Mouse (Mus musculus) midbrain, embryonic 13.5 days (tissue): ENCODE measurements around the gene Pitpnm1. TPM values are rescaled to one million over a fixed set of nuclear protein-coding genes. Genes with fewer than 3 reads are reported as not detected.

Experiments
- ATAC-seq: fragments of 200-750 bp; cut with Nextera tagmentation; 2 replicates; pipeline ENCODE4 v1.8.0; 2017; ENCODE audit warnings: mild to moderate bottlenecking, moderate TSS enrichment, moderate library complexity
- H3K27ac ChIP-seq: fragments of 300-500 bp; sonication (generic); 2 replicates; pipeline ENCODE4 v1.5.1; 2015; ENCODE audit warnings: inconsistent platforms, mild to moderate bottlenecking, moderate library complexity
- H3K27me3 ChIP-seq: fragments of 300-500 bp; sonication (generic); 2 replicates; pipeline ENCODE4 v1.6.1; 2015; ENCODE audit warnings: mild to moderate bottlenecking, inconsistent platforms
- H3K36me3 ChIP-seq: fragments of 300-500 bp; sonication (generic); 2 replicates; pipeline ENCODE4 v1.6.1; 2015; ENCODE audit warnings: mild to moderate bottlenecking, inconsistent platforms
- H3K4me1 ChIP-seq: fragments of 300-500 bp; sonication (generic); replicated peaks from 2 replicates; pipeline ENCODE4 v1.6.1; 2015; ENCODE audit warnings: inconsistent platforms
- H3K4me2 ChIP-seq: fragments of 300-500 bp; sonication (generic); replicated peaks from 2 replicates; pipeline ENCODE4 v1.6.1; 2015; ENCODE audit warnings: moderate library complexity, mild to moderate bottlenecking, inconsistent platforms
- H3K4me3 ChIP-seq: fragments of 300-500 bp; sonication (generic); replicated peaks from 2 replicates; pipeline ENCODE4 v1.5.1; 2015; ENCODE audit warnings: mild to moderate bottlenecking, inconsistent platforms
- H3K9ac ChIP-seq: fragments of 300-500 bp; sonication (generic); replicated peaks from 2 replicates; pipeline ENCODE4 v1.6.1; 2015; ENCODE audit warnings: mild to moderate bottlenecking, inconsistent platforms
- H3K9me3 ChIP-seq: fragments of 300-500 bp; sonication (generic); 2 replicates; pipeline ENCODE4 v1.6.1; 2016; ENCODE audit warnings: mild to moderate bottlenecking, inconsistent platforms
- WGBS: fragments of 180-500 bp; shearing (Covaris S2); methylation state at CpG from one replicate; pipeline ENCODE4 v1.1.7; 2015; 5-methylcytosine and 5-hydroxymethylcytosine counted together
- polyA plus RNA-seq: library from polyadenylated mRNA; unstranded; fragments of >200 nt; fragmentation: Nextera tagmentation; extraction: Ambion mirVana; gene quantifications from 2 replicates; pipeline ENCODE4 v1.2.1, GENCODE M21; 2015

Pitpnm1 gene
- polyA plus RNA-seq, 1 experiment from 2014 or later = 45.0 TPM

DNA sequence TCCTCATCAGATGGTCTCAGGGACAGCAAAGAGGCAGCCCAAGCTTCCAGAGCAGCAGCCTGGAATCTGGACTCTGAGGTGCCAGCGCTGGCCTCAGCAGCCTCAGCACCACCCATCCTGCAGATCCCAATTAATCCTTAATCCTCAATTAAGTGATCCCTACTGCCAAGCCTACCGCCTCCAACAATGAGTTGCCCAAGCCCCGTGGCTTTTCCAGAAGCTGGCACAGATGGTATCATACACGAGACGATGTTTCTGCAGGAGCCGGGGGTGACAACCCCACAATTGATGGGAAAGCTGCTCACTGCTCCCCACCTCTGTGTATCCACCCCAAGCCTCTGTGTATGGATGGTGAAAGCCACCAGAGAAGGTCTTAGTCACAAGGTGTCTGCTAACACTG, 10.7 kb upstream of the Pitpnm1 start:
- H3K27ac ChIP-seq = no peak overlapping the region
- 57% methylated on average over 6 of the region's 6 CpGs for WGBS
- no peaks in the 10 kb centered on the region for H3K4me1 ChIP-seq
- H3K4me3 ChIP-seq = no peak overlapping the region
- ATAC-seq = no peak
- peaks cover 7% of the 10 kb centered on the region; the same call in 1 of the 2 replicates for H3K27me3 ChIP-seq
- no peaks in the 10 kb centered on the region for H3K9me3 ChIP-seq
- no peaks in the 10 kb centered on the region for H3K36me3 ChIP-seq
- no peak overlapping the region for H3K9ac ChIP-seq
- H3K4me2 ChIP-seq = no peak overlapping the region

DNA sequence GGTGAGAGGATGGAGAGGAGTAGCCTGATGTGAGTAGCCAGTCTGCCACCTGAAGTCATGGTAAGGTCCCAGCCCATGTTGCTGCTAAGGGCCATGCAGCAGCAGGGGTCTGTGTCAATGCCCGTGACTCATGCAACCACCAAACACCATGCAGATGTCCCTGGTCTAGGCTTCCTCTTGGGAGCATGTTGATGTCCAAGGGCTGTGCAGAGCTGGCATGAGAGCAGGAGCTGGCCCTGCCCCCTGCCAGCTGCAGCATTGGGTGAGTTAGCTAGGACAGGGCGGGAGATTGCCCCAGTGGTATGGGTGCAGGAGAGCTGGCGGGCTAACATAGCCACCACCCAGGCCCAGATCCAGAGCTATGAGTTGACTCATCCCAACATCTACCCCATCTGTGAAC, 9.4 kb upstream of the Pitpnm1 start:
- 88% methylated on average over 3 of the region's 3 CpGs for WGBS
- ATAC-seq = no peak
- H3K36me3 ChIP-seq = no peaks in the 10 kb centered on the region
- no peak overlapping the region for H3K4me3 ChIP-seq
- no peaks in the 10 kb centered on the region for H3K4me1 ChIP-seq
- no peak overlapping the region for H3K9ac ChIP-seq
- no peak overlapping the region for H3K27ac ChIP-seq
- no peak overlapping the region for H3K4me2 ChIP-seq
- H3K27me3 ChIP-seq = peaks cover 3% of the 10 kb centered on the region; the same call in 1 of the 2 replicates
- no peaks in the 10 kb centered on the region for H3K9me3 ChIP-seq

DNA sequence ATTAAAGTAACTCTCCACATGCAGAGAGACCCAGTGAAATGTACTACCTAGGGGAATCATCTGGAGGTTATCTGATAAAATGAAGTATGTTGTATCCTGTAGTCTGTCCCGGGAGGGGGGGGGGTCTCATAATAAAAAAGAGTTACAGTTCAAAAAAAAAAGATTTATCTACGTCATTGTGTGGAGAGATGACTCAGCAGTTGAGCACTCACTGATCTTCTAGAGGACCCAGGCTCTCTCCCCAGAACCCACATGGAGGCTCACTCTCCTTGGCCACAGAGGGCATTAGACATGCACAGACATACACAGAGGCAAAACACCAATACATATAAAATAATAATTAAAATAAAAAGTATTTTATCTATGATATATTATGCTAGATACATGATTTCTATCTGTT, 8.4 kb upstream of the Pitpnm1 start:
- peaks cover 6% of the 10 kb centered on the region for H3K4me1 ChIP-seq
- no peak for ATAC-seq
- peaks cover 3% of the 10 kb centered on the region; the same call in 1 of the 2 replicates for H3K27me3 ChIP-seq
- no peaks in the 10 kb centered on the region for H3K36me3 ChIP-seq
- 71% methylated on average over 2 of the region's 2 CpGs for WGBS
- H3K4me2 ChIP-seq = no peak overlapping the region
- no peak overlapping the region for H3K27ac ChIP-seq
- H3K4me3 ChIP-seq = no peak overlapping the region
- H3K9me3 ChIP-seq = no peaks in the 10 kb centered on the region
- no peak overlapping the region for H3K9ac ChIP-seq

DNA sequence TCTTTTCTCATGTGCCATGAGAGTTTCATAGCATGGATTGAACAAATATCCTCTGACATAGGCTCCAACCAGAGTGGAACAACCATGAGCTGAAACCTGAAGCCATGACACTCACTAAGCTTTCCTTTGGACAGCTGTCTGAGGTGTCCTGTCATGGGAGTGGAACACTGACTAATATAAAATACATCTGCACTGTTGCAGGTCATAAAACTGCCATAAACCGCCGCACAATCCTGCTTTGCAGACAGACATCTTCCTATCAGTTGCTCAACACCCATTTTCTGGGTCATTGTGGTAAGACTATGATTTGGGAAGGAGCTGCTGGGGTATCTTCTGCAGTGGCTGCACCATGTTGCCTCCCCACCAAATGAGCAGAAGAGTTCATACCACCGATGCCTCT, 7.0 kb upstream of the Pitpnm1 start:
- Histone ChIP-seq H3K4me3 (no peak overlapping the region), H3K27ac (no peak overlapping the region), H3K4me1 (peaks cover 12% of the 10 kb centered on the region), H3K36me3 (no peaks in the 10 kb centered on the region), H3K4me2 (no peak overlapping the region), H3K27me3 (peaks cover 3% of the 10 kb centered on the region; the same call in 1 of the 2 replicates), H3K9me3 (no peaks in the 10 kb centered on the region), H3K9ac (no peak overlapping the region)
- WGBS = 99% methylated on average over 3 of the region's 3 CpGs
- no peak for ATAC-seq

DNA sequence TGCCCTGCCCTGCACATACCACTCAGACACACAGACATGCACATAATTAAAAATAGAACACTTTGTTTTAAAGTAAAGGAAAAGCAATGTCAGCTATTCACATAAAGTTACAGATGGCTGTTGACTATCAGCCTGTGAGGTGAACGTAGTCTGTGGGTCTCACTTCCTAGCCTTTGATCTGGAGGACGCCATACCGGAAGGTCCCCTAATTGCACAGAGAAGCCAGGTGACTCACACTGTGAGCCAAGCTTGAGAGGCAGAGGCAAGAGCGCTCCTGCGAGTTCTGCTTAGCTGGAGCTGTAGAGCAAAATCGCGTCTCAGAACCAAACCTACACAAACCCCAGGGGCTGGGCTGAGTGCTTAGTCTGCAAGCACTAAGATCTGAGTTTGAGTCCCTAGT, 6.0 kb upstream of the Pitpnm1 start:
- ATAC-seq = no peak
- WGBS = 77% methylated on average over 7 of the region's 7 CpGs

DNA sequence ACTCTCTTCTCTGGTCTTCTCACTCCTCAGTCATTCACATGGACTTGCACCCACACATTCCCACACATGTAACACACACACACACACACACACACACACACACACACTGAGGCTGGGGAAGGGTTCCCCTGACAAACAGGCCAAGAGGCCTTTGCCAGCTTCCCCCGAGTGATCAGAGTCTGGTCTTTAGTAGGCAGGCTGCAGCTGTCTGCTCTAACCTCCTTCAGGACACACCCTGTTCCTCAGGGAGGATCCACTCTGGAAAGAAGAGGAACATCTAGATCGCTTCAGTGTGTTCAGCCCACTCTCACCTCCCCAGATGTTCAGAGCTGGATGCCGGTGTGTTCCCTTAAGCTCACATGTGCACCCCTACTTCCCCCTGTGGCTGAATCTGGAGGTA, 5.5 kb upstream of the Pitpnm1 start:
- peaks cover under 1% of the 10 kb centered on the region; the same call in 1 of the 2 replicates for H3K27me3 ChIP-seq
- no peaks in the 10 kb centered on the region for H3K36me3 ChIP-seq
- no peak overlapping the region for H3K4me2 ChIP-seq
- WGBS = 85% methylated on average over 3 of the region's 3 CpGs
- ATAC-seq = no peak
- H3K9me3 ChIP-seq = no peaks in the 10 kb centered on the region
- peaks cover 28% of the 10 kb centered on the region for H3K4me1 ChIP-seq
- no peak overlapping the region for H3K9ac ChIP-seq
- no peak overlapping the region for H3K27ac ChIP-seq
- H3K4me3 ChIP-seq = no peak overlapping the region

More for the DNA sequence above, 6.0 kb upstream of the Pitpnm1 start:
- H3K4me2 ChIP-seq = no peak overlapping the region
- no peak overlapping the region for H3K4me3 ChIP-seq
- no peaks in the 10 kb centered on the region for H3K36me3 ChIP-seq
- no peak overlapping the region for H3K27ac ChIP-seq
- H3K27me3 ChIP-seq = peaks cover 3% of the 10 kb centered on the region; the same call in 1 of the 2 replicates
- H3K9ac ChIP-seq = no peak overlapping the region
- no peaks in the 10 kb centered on the region for H3K9me3 ChIP-seq
- H3K4me1 ChIP-seq = peaks cover 22% of the 10 kb centered on the region

DNA sequence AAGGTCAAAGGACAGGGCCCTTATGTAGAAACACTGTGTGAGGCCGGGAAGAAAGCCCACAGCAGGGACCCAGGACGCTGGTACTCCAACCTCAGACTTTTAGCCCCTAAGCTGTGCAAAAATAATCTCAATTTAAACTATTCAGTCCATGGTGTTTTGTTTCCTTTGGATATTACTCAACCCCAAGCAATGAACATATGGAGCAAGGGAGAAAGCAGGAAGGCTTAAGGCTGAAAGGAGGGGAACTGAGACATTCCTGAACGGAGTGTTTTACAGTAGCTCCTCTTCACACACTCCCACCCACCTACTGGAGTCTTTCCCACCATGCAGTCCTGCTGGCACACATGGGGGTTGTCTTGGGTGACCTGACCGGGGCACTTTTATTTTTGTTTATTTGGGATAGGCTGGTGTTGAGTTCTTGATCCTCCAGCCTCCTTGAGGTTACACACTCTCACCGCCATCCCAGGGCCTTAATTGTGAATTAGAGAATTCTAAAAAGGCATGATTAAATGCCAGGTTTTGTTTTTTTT, 5.0 kb upstream of the Pitpnm1 start:
- ATAC-seq = no peak
- 87% methylated on average over 5 of the region's 5 CpGs for WGBS

DNA sequence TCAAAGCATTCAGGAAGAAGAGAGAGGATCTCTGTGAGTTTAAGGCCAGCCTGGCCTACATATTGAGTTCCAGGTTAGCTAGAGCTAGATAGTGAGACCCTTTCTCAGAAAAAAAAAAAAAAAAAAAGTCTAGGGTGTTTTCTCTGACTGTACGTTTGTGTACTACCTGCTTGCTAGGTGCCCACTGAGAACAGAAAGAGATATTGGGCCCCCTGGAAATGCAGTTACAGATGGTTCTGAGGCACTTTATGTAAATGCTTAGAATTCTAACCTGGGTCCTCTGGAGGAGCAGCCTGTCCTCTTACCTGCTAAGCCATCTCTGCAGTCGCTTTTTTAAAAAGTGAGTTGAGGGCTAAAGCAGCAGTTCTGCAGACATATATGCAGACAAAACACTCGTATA, 4.0 kb upstream of the Pitpnm1 start:
- H3K4me2 ChIP-seq = peak overlapping the region; percentile 64
- H3K4me3 ChIP-seq = peak overlapping the region; percentile 54; the same call in 1 of the 2 replicates
- no peak overlapping the region for H3K9ac ChIP-seq
- ATAC-seq = no peak
- H3K36me3 ChIP-seq = no peaks in the 10 kb centered on the region
- no peak overlapping the region for H3K27ac ChIP-seq
- no peaks in the 10 kb centered on the region for H3K27me3 ChIP-seq
- 73% methylated on average over 3 of the region's 3 CpGs for WGBS
- peaks cover 42% of the 10 kb centered on the region for H3K4me1 ChIP-seq
- H3K9me3 ChIP-seq = no peaks in the 10 kb centered on the region

More for the DNA sequence above, 5.0 kb upstream of the Pitpnm1 start:
- Histone ChIP-seq H3K4me1 (peaks cover 33% of the 10 kb centered on the region), H3K27ac (no peak overlapping the region), H3K9me3 (no peaks in the 10 kb centered on the region), H3K36me3 (no peaks in the 10 kb centered on the region), H3K9ac (no peak overlapping the region), H3K4me3 (no peak overlapping the region), H3K27me3 (no peaks in the 10 kb centered on the region), H3K4me2 (no peak overlapping the region)

DNA sequence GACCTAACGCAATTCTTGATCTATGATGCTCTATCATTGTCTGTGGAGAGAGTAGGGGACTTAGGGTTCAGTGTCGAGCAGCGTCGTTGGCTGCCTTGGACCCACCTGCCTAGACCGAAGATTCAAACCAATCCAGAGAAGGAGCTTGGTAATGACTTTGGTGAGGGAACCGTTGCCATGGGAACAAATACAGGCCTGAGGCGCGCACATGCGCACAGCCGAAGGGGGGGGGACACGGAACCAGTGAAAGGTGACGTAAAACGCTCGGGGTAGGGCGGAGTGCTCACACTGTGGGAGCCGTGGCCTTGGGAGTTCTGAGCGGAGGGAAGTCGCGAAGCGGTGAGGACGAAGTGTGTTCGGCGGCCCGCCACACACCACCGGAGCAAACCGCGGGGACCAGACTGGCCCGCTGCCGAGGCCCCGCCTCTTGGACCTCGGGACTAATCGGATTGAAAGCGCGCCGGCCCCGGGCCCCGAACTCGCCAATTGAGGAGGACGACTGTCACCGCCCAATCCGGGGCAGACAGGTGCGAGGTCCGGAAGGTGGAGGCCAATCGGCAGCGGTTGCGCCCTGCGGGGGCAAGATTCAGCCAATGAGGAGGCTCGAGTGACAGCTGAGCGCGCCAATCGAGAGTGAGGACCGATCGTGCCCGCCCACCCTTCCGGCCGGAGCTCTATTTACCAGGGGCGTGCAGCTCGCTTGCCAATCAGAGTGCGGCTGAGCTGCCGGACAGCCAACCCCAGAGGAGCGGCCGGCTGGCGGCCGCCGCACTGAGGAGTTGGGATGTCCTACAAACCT, 3.0 kb upstream of the Pitpnm1 start, which contains the start of gene Cdk2ap2:
Gene Cdk2ap2, plus strand, starts transcription at position 541 of the 799 bp plus-strand sequence.
- Histone ChIP-seq H3K4me3 (peak within 1 kb of the TSS; percentile 54), H3K9ac (peak within 1 kb of the TSS; percentile 65), H3K9me3 (no peaks in the 10 kb centered on the region), H3K4me1 (peaks cover 53% of the 10 kb centered on the region), H3K36me3 (no peaks in the 10 kb centered on the region), H3K27me3 (peaks cover 6% of the 10 kb centered on the region), H3K4me2 (peak within 1 kb of the TSS; percentile 64), H3K27ac (peak within 1 kb of the TSS; percentile 87)
- WGBS = under 1% methylated on average over 65 of the region's 65 CpGs
- peak; percentile 94 for ATAC-seq

DNA sequence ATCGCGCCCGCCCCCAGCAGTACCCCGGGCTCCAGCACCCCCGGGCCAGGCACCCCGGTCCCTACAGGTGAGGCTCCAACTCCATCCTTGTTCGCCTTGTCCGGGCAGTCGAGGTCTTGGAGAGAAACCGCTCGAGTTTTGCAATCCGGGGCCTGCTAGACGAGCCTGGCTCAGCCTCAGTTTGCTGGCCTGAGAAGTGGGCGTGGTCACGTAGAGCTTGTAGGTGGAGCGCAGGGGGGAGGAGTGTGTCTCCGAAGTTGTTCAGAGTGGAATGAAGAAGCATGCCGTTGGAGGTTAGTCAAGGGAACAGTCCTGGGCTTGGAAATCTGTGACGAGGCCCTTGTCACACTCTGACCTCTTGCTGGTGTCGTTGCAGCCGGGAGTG, 2.4 kb upstream of the Pitpnm1 start:
- no peaks in the 10 kb centered on the region for H3K36me3 ChIP-seq
- peak overlapping the region; percentile 64 for H3K4me2 ChIP-seq
- no peak for ATAC-seq
- peak overlapping the region; percentile 69 for H3K27ac ChIP-seq
- H3K27me3 ChIP-seq = peaks cover 11% of the 10 kb centered on the region
- H3K9ac ChIP-seq = peak overlapping the region; percentile 65
- H3K9me3 ChIP-seq = no peaks in the 10 kb centered on the region
- peaks cover 58% of the 10 kb centered on the region for H3K4me1 ChIP-seq
- WGBS = 2% methylated on average over 21 of the region's 21 CpGs
- peak overlapping the region; percentile 54 for H3K4me3 ChIP-seq

DNA sequence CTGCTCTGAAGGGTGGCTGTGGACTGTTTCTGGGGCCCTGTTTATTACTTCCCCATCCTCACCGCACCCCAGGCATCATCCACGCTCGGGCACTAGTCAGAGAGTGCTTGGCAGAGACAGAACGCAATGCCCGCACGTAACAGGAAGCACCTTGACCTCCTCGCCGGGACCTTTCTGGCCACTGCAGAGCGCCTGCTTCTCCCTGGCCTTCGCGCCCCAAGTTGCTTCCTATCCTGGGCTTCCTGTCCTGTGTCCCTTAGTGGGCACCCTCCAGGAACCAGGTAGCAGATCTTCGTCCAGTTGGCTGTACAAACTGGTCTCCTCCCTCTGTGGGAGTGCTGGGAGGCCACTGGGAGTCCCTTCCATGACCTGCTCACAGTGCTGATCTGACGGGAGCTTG, 1.4 kb upstream of the Pitpnm1 start:
- ATAC-seq = no peak
- no peak overlapping the region for H3K9ac ChIP-seq
- peaks cover 58% of the 10 kb centered on the region for H3K4me1 ChIP-seq
- no peak overlapping the region for H3K4me3 ChIP-seq
- H3K27ac ChIP-seq = 0 out of 2 replicates have a peak overlapping the region, but pooled peaks have one; percentile 22
- no peaks in the 10 kb centered on the region for H3K9me3 ChIP-seq
- peaks cover 5% of the 10 kb centered on the region for H3K36me3 ChIP-seq
- H3K27me3 ChIP-seq = peaks cover 11% of the 10 kb centered on the region
- peak overlapping the region; percentile 76 for H3K4me2 ChIP-seq
- WGBS = 81% methylated on average over 13 of the region's 13 CpGs

DNA sequence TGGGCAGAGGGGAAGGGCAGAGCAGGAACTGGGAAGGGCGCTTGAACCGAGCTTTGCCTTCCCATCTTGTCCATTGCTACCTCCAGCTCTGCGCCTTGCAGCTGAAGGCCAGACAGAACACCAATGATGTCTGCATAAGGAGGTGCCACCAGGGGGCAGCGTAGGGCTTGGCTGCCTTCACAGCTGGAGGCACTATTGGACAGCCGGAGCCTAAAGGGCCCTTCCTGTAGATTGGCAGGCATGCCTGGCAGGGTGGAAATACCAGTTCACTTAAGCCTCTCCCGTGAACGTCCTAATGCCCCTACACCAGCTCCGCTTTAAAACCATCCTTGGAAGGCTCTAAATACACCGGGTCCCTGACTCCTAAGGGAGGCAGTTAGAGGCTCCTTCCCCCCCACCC, 742 bp upstream of the Pitpnm1 start:
- ATAC-seq = no peak
- Histone ChIP-seq H3K4me3 (no peak overlapping the region), H3K27me3 (peaks cover 11% of the 10 kb centered on the region), H3K4me1 (peaks cover 58% of the 10 kb centered on the region), H3K36me3 (peaks cover 9% of the 10 kb centered on the region), H3K9me3 (no peaks in the 10 kb centered on the region), H3K9ac (no peak overlapping the region), H3K27ac (peak overlapping the region; percentile 22; the same call in 1 of the 2 replicates), H3K4me2 (peak overlapping the region; percentile 76)
- 12% methylated on average over 9 of the region's 9 CpGs for WGBS
